Comparison of ENCODE assay signal across 33 mouse cellular contexts in the genomic region with DNA sequence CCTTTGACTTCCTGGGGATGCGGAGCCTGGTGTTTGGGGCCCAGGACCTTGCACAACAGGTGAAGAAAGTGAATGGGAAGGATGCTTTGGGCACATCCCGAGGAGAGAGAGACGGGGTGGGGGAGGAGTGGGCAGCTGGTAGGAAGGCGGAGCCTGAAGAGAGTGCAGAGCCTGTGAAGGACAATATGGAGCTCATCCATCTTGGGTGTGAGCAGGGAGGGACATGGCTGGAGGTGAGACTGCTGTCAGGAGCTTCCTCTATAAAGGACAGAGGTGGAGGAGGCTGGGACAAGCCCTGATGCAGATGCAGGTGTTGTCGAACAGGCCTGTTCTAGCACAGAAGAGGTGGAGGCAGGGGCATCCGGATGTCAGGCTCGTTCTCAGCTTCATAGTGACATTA. TPM values are rescaled to one million over a fixed set of nuclear protein-coding genes. Genes with fewer than 3 reads are reported as not detected.
"Had no signal": no experiment of that assay in that cellular context is flagged by ENCODE, and none has a peak within 500 bp of the region (broad histone marks: within the 10 kb centered on the region; RNA-seq: fewer than 3 reads in every experiment).

No protein-coding gene starts in this region.

- H3K9me3 ChIP-seq: liver, embryonic 13.5 days; neural tube, embryonic 13.5 days; stomach, embryonic 15.5 days had no signal

- H3K36me3 ChIP-seq: liver, embryonic 13.5 days; stomach, embryonic 15.5 days had no signal

- H3K9ac ChIP-seq: liver, embryonic 13.5 days; stomach, embryonic 15.5 days had no signal

- H3K27ac ChIP-seq: kidney, postnatal 0 days; layer of hippocampus, adult 2 months; left cerebral cortex, adult 2 months; liver, embryonic 13.5 days; neural tube, embryonic 13.5 days had no signal

- H3K4me3 ChIP-seq: layer of hippocampus, adult 2 months; left cerebral cortex, adult 2 months; myocyte had no signal

- DNase-seq: kidney, adult 11 months; kidney, adult 8-10 months; kidney, postnatal 25 days; layer of hippocampus, adult 9-11 months; layer of hippocampus, postnatal 36 days; left cerebral cortex, postnatal 4 days; liver, embryonic 13.5 days; lung, adult 2 months; lung, postnatal 14 days; lung, postnatal 4 days; retina, postnatal 1 day; right cerebral cortex, postnatal 25 days; spleen, adult 18-20 months; thymus, adult 2 months; thymus, postnatal 14 days; thymus, postnatal 4 days had no signal

RNA-seq across cellular contexts. Expression of gene Nxnl1, which starts 37.6 kb away (rescaled TPM):
- total RNA-seq: layer of hippocampus, adult 2 months; layer of hippocampus, postnatal 36 days; left cerebral cortex, postnatal 10 days; left cerebral cortex, postnatal 4 days; liver, adult 2 months; megakaryocyte progenitor cell, adult 5-6 weeks; megakaryocyte-erythroid progenitor cell, adult 5-6 weeks; monocyte, adult 5-6 weeks; neutrophil, adult 5-6 weeks had no signal
- polyA plus RNA-seq: large intestine, adult 2 months; limb, embryonic 14.5 days; liver, adult 2 months; liver, embryonic 16.5 days; lung, adult 2 months; midbrain, embryonic 11.5 days; midbrain, embryonic 16.5 days; neural tube, embryonic 13.5 days had no signal
